Mouse (Mus musculus): ENCODE data around the gene Gbp9. TPM values are rescaled to one million over a fixed set of nuclear protein-coding genes. Genes with fewer than 3 reads are reported as not detected.

The Gbp9 gene
- 95.6 TPM for polyA plus RNA-seq (2017; shearing (Covaris generic))

DNA sequence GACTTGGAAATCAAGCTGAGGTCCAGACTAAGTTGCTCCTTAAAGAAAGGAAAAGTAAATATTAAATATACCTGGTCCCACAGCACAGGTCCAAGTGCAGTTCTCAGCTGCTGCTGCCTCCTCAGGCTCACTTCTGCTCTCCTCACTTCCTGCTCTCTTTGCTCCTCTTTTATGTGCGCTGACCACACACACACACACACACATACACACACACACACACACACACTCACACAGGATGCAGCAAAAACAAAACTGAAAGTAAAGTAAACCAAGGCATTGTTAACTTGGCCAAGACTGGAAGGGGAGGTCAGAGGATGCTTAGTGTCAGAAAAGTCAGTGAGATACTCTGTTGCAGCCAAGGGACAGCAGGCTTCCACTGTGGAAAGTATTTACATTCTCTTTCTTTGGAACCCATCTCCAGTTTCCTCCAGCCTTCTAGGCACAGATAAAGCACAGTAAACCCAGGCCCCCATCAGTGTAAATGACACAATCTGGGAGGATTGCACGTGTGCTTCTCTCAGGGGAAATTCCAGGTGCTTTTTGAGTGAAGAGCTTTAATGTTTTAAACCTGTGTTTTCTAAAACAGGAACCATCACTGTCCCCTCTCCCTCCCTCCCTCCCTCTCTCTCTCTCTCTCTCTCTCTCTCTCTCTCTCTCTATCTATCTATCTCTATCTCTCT, at the start of gene Gbp9, which contains the start of the genes Gbp8 and Gbp4:
Gene Gbp9 (minus strand): TSS at position 131 of the 680 bp plus-strand sequence.
Gene Gbp8 (minus strand): TSS at position 132 of the 680 bp plus-strand sequence.
Gene Gbp4 (minus strand): TSS at position 178 of the 680 bp plus-strand sequence.

Other genes with a start within 250 kb of the Gbp9 start
- 15.6 TPM for gene Abcg3, start 156.8 kb downstream of the Gbp9 start, polyA plus RNA-seq (2017; shearing (Covaris generic))
- gene Gbp8, start within 50 bp of the Gbp9 start, polyA plus RNA-seq (2017; shearing (Covaris generic)): 63.0 TPM
- 189 TPM for gene Gbp4, start within 50 bp of the Gbp9 start, polyA plus RNA-seq (2017; shearing (Covaris generic))
- gene Gbp10, start 100.0 kb upstream of the Gbp9 start, polyA plus RNA-seq (2017; shearing (Covaris generic)): 20.7 TPM
- 0.22 TPM for gene Gm43302, start 154.2 kb upstream of the Gbp9 start, polyA plus RNA-seq (2017; shearing (Covaris generic))
- 59.4 TPM for gene Gbp6, start 154.2 kb upstream of the Gbp9 start, polyA plus RNA-seq (2017; shearing (Covaris generic))

Measured in naive thymus-derived CD4-positive, alpha-beta T cell, adult 5 months (primary cell).